Mouse (Mus musculus) bone marrow, adult 2 months (tissue): ENCODE results near the gene Mrrf. TPM values are rescaled to one million over a fixed set of nuclear protein-coding genes. Genes with fewer than 3 reads are reported as not detected.

Experiments
- H3K27ac ChIP-seq: fragments of 200-500 bp; 2 replicates; pipeline ENCODE4 v1.5.1; 2012; ENCODE audit warnings: low read depth, mild to moderate bottlenecking, control low read depth, inconsistent platforms, low read length; ENCODE audit not compliant: control insufficient read depth, poor library complexity, insufficient read depth
- H3K4me1 ChIP-seq: fragments of 200-500 bp; 2 replicates; pipeline ENCODE4 v1.6.1; 2011; ENCODE audit warnings: low read length; ENCODE audit not compliant: control insufficient read depth, insufficient read depth
- H3K4me3 ChIP-seq: fragments of 200-500 bp; replicated peaks from 2 replicates; pipeline ENCODE3; 2011; ENCODE audit warnings: mild to moderate bottlenecking, low read depth, low read length, control low read depth; ENCODE audit not compliant: control insufficient read depth
- CTCF ChIP-seq: fragments of 200-500 bp; IDR thresholded peaks from 2 replicates; pipeline ENCODE4 v1.5.1; 2011; ENCODE audit warnings: low read length, control low read depth; ENCODE audit not compliant: control insufficient read depth, insufficient read depth
- POLR2A ChIP-seq: fragments of 200-500 bp; IDR thresholded peaks from 2 replicates; pipeline ENCODE4 v1.6.1; 2011; ENCODE audit warnings: low read depth, mild to moderate bottlenecking, control low read depth, low read length, borderline replicate concordance; ENCODE audit not compliant: control insufficient read depth
- WGBS: fragments of 180-500 bp; shearing (Covaris S2); methylation state at CpG from one replicate; pipeline ENCODE4 v1.1.7; 2018; 5-methylcytosine and 5-hydroxymethylcytosine counted together
- polyA plus RNA-seq: library from polyadenylated mRNA; stranded (reverse); fragments of >200 nt; gene quantifications from 2 replicates; pipeline ENCODE4 v1.2.4, GENCODE M21; 2011; ENCODE audit warnings: low replicate concordance; ENCODE audit not compliant: missing spikeins, insufficient read depth, insufficient read length

The Mrrf gene
- polyA plus RNA-seq, 1 experiment, result 6.7 TPM

DNA sequence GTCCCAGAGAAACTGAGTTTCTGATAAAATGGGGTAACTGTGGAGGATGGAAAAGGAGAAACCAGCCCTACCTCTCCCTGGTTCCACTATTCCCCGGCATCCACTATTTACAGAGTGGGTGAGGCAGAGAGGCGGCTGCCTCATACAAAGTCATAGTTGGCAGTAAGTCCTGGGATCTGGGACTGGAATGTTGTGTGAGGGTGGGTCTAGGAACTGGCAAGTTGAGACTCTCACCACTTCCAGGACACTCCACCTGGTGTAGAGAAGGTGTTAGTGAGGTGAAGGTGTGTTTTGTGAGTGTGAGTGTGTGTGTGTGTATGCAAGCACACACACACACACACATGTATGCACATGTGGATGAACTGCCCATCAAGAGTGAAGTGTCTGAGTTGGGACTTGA, 64.6 kb downstream of the Mrrf start:
- no peak for TF ChIP-seq POLR2A
- TF ChIP-seq CTCF, result no peak
- WGBS, result 91% methylated on average over 2 of the region's 2 CpGs
- Histone ChIP-seq H3K4me3 (no peak overlapping the region), H3K27ac (no peak overlapping the region), H3K4me1 (peaks cover 2% of the 10 kb centered on the region)

DNA sequence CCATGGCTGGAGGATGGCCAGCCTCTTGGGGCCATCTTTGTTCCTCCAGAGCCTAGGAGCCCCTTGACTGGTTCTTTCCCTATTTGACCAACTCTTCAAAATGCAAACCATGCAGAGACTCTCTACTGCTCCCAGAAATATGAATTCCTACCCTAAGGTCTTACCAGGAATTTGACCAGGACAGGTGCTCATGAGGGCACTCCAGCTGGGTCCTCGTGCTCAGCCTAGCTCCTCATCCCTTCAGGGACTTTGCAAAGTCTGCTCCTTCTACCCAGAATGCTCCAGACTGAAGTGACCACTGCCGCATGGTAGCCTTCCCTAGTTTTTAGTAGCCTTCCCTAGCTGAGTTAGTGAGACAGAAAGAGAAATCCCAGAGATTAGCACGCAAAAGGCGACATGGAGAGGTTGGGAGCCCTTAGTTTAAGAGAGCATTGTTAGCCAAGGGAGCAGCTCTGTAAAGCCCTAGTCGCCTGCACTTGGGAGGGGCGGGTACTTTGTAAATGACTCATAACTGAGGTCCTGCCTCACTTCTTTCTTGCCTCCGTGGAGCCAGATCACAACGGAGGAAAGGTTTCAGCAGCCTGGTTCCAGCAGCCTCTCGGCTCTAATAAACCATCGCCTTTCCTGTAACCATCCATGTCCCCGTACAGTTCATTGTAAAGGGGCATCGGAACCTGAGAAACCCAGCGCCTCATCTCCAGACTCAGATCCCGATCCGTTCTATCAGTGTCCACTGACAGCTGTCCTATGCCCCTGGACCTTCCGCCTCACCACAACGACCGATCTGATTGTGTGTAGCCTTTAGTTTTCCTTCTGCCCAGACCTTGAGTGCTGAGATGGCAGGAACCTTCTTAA, 65.8 kb downstream of the Mrrf start:
- TF ChIP-seq POLR2A (no peak), CTCF (no peak)
- no peak overlapping the region for H3K4me3 ChIP-seq
- H3K27ac ChIP-seq, result no peak overlapping the region
- WGBS, result 34% methylated on average over 18 of the region's 18 CpGs
- H3K4me1 ChIP-seq, result peaks cover 5% of the 10 kb centered on the region

DNA sequence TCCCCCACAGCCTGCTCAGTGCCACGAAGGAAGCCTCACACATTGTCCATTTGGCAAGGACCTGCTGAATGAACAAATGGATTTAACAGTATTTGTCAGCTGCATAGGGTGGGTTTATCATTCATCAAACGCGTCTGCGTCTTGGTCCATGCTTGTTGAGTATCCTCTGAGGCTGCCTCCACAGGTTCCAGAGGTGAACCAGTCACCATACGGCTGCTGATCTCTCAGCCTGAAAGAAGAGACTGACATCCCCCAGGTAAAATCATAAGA, 66.4 kb downstream of the Mrrf start:
- WGBS, result 12% methylated on average over 5 of the region's 5 CpGs
- Histone ChIP-seq H3K4me3 (no peak overlapping the region), H3K27ac (no peak overlapping the region), H3K4me1 (peaks cover 5% of the 10 kb centered on the region)
- no peak for TF ChIP-seq CTCF
- no peak for TF ChIP-seq POLR2A

DNA sequence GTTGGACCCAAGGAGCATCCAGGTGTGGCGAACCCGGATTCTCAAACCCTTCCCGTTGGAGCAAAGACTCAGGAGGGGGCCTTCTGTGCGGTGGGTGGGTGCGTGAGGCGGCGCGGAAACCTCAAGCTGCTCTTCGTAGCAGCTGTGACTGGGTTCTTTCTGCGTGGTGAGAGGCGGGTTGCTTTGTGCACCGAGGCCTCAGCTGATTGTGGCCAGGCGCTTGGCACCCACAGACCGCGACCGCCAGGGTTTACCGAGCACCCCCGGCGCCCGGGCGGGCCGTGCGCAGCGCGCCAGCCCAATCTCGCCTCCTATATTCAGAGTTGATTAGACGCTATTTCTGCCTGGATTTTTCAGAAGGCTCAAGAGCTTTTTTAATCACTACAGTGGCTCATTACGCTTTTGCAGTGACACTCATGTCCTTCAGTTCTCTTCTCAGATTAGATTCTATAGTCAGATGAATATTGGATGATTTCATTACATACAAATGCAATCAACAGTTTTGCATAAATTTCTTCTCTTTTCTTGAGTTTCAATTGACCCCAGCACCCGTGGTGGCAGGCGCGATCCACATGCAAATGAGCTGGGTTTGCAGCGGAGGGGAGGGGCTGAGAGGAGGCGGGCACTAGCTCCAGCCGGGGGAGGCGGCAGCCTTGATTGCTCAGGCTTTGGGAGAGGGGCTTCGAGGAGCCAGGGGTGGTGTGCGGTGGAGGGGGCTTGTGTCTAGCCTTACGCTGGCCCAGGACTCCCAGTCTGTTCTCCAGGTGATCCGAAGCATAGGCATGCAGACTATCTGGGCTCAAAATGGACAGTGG, 67.0 kb downstream of the Mrrf start:
- H3K4me3 ChIP-seq, result no peak overlapping the region
- H3K4me1 ChIP-seq, result peaks cover 5% of the 10 kb centered on the region
- H3K27ac ChIP-seq, result no peak overlapping the region
- TF ChIP-seq CTCF (no peak), POLR2A (no peak)
- 3% methylated on average over 39 of the region's 39 CpGs for WGBS

DNA sequence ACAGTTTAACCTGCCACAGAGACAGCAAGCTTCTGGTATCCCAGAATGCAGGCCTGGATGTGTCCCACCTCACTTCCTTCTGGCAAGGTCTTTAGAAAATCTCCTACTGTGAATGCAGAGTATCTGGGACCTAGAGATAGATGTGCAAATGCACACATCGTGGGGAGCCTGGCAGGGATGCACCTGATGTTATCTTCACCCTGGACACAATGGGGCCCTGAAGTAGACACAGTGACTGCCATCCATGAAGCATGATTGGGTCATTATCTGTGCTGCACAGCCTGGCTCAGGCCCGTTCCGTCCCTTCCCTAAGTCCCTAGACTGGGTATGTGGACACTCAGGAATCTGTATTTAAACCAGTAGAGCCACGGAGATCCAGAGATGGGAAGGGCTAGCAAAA, 68.4 kb downstream of the Mrrf start:
- TF ChIP-seq CTCF (no peak), POLR2A (no peak)
- Histone ChIP-seq H3K4me3 (no peak overlapping the region), H3K4me1 (peaks cover 5% of the 10 kb centered on the region), H3K27ac (no peak overlapping the region)
- 71% methylated on average over 4 of the region's 4 CpGs for WGBS

DNA sequence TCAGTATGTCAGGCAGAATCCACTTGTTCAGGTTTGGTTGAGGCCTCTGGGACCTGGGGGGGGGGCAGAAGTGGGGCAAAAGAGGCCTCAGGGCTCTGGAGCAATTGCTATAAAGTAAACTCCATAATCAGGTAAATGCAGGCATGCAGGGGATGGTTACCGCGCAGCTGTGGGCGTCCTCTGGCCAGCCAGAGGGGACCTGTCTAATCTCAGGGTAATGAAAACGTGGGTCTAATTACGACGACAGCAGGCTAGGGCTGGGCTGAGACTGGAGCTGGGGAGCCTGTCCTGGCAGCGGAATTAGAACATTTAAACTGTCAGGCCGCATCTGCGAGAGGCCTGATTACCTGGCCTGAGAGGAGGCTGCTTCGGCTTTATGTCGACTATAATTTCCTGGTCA, 70.9 kb downstream of the Mrrf start:
- no peak overlapping the region for H3K4me3 ChIP-seq
- peaks cover 5% of the 10 kb centered on the region for H3K4me1 ChIP-seq
- 88% methylated on average over 11 of the region's 11 CpGs for WGBS
- no peak overlapping the region for H3K27ac ChIP-seq
- TF ChIP-seq CTCF (no peak), POLR2A (no peak)

DNA sequence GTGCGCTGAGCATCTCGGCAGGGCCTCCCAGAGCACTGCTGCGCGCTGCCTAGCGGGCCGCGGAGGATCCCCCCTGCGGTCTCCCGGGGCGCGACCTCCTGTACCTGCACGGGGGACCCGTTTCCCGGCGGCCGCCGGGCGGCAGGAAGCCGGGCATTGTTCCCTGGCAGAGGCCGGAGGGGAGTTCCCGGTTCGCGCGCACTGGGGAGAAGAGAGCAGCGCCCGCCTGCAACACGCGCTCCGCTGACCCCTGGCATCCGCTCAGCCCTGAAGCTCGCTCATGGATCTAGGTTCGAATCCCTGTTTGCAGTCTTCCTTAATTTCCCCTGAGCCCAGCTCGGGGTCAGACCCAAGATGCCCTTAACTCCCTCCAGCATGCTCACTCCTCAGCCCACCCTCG, 74.6 kb downstream of the Mrrf start:
- H3K27ac ChIP-seq, result no peak overlapping the region
- TF ChIP-seq POLR2A (no peak), CTCF (no peak)
- no peak overlapping the region for H3K4me3 ChIP-seq
- 3% methylated on average over 34 of the region's 34 CpGs for WGBS
- H3K4me1 ChIP-seq, result peaks cover 4% of the 10 kb centered on the region

DNA sequence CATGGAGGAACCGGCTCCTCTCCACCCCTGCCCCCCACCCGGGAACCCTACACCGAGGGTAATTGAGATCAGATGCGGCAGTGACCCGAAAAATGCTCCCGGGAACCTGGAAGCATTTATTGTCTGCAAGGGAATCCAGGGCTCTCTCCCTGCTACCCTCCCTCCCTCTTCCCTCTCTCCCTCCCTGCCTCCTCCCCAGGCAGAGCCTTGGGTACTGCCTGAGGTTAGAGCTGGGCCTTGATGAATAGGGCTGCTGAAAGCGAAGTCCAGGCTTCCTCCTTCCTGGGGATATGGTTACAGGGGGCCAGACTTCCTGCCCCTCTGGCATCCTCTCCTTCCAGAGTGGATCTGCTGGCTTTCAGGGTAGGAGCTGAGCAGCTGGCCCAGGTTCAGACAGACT, 75.6 kb downstream of the Mrrf start:
- no peak for TF ChIP-seq CTCF
- no peak for TF ChIP-seq POLR2A
- Histone ChIP-seq H3K4me3 (no peak overlapping the region), H3K4me1 (no peaks in the 10 kb centered on the region; the same call in 1 of the 2 replicates), H3K27ac (no peak overlapping the region)
- WGBS, result 86% methylated on average over 7 of the region's 7 CpGs
